Mouse (Mus musculus) adrenal gland, postnatal 10 days (tissue): ENCODE measurements around the gene Crim1. TPM values are rescaled to one million over a fixed set of nuclear protein-coding genes. Genes with fewer than 3 reads are reported as not detected.

Experiments
- DNase-seq: peaks from one replicate; pipeline ENCODE4 v3.0.0; 2021; ENCODE audit warnings: mixed read lengths
- total RNA-seq, 2 experiments: library from RNA; stranded (reverse); gene quantifications; 2 replicates each; pipeline ENCODE4 v1.2.3; 2021

Gene Crim1
- total RNA-seq, 2 experiments from 2014 or later: 28.1 to 31.4 TPM

DNA sequence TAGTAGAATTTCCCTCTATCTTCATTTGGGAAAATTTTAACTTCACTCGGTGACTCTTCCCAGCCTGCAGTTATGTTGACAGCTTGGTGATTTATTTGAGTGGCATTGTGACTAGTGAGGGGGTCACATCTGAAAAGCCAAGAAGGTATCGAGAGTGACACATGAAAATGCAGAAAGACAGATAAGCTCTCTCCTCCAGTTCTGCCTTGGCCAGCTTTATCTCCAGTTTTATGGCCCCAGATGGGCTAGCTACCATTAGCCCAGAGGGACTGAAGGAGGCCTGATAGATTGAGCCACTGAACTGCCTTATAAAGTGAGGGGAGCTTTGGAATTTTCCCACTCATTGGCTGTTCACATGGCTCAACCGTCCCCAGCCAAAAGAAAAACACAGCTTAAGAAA lies 128.2 kb downstream of the Crim1 start:
- no peak for DNase-seq

- no peak for DNase-seq
Measured at GRCm38 (mm10) chr17:78331438-78331837, 131.4 kb downstream of the Crim1 start.

DNA sequence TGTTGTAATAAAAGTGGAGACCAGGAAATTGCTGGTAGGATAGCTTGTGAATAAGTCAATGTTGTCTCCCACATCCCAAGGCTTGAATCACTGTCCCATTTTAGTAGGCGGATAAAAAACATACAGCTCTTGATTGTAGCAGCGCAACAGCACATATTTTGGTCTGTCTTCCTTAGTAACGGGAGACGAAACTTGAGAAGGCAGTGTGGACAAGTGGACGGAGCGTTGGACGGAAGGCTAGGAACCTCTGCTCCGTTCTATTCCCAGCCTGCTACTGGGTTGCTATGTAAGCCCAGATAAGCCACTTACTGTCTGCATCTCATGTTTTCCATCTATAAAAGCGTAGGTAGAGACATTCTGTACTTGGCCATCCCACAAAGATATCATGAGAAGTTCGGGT lies 133.2 kb downstream of the Crim1 start:
- no peak for DNase-seq

DNA sequence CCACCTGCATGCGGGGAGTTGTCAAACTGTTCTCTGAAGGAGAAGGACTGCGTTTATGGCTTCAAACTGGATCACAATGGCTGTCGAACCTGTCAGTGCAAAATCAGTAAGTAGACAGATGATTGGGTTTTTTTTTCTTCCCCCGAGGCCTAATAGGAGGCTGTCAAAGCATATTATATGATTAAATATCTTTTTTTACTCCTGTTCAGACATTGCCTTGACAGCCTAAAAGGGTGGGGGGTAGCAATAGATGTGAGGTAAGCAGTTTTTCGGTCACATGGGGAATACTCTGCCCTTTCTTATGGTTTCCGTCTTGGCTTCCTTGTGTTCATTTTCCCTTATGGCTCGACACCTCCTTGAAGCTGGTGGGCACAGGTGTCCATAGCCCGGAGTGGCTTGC lies 135.2 kb downstream of the Crim1 start:
- DNase-seq: no peak

GRCm38 (mm10) chr17:78343688-78344087 lies 143.6 kb downstream of the Crim1 start:
- no peak for DNase-seq

GRCm38 (mm10) chr17:78347111-78347801 lies 147.2 kb downstream of the Crim1 start:
- DNase-seq: no peak

DNA sequence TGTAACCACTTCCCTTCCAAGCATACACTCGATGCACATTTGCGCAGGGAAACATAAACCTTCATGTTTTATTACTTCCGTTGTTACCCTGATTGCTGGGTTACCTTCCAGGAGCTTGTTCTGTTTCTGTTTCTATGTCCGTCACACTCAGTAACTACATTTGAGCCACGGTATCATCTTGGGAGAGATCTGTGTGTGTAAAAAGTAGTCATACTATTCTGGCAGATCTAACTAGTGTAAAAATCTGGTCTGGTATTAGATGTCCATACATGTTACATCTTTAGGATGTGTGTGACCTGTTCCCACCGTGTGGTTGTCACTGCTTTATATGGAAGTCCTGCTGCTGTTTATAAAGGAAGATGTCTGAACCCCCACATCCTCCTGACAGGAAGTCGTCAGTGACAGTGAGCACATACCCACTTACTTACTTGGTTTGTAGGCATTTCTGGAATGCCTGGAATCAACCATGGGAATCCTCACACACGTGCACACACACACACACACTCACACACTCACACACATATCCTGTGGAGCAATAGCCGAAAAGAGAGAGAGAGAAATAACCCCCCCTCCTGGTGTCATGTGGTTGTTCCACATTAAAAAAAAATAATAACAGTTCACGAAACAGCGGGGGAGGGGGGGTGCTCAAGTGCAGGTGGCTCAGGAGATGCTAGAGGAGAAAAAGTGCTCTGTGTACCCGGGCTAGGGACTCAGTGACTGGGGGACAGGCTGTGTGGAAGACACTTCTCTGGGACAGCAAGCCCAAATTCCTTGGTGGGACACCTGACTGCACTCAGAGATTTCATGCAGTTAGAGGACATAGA lies 151.8 kb downstream of the Crim1 start:
- DNase-seq: no peak

GRCm38 (mm10) chr17:78352500-78352855 lies 152.4 kb downstream of the Crim1 start:
- DNase-seq: no peak

DNA sequence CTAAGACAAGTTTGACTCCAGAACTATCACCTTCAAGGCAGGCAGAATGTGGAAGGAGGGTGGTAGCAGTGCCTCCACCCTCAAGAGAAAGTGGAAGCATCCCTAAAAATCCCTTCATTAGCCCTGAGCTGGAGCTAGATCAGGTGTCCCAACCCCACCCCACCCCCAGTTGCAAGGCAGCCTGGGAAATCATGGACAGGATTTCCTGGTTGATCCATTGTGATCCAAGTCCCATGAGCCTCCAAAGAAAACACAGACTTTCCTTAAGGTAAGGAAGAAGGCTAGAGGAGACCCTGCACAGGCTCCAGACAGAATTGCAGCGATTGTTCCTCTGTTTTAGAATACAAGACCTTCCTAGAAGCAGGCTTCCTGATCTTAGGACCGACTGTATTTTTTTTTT lies 154.4 kb downstream of the Crim1 start:
- no peak for DNase-seq

- DNase-seq: no peak
Measured at GRCm38 (mm10) chr17:78354871-78355270, 154.8 kb downstream of the Crim1 start.

GRCm38 (mm10) chr17:78355611-78356010 lies 155.6 kb downstream of the Crim1 start:
- DNase-seq: peak; percentile 39

DNA sequence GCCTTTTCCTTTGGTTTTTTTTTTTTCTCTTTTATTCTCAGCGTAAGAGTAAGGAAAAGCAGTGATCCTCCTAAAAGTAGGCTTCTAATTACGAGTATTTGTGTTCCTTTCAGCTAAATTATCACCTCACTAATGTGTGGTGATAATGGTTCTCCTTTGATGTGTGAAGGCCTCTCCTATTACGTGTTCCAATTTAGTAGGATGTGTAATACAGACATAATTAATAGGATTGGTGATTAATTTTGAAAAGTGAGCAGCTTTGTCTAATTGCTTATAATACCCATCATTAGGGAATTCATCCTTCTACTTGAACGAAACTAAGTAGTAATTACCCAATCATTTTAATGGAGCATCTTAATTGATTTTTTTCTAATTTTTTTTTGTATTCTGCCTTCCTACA lies 157.7 kb downstream of the Crim1 start:
- DNase-seq: no peak

DNA sequence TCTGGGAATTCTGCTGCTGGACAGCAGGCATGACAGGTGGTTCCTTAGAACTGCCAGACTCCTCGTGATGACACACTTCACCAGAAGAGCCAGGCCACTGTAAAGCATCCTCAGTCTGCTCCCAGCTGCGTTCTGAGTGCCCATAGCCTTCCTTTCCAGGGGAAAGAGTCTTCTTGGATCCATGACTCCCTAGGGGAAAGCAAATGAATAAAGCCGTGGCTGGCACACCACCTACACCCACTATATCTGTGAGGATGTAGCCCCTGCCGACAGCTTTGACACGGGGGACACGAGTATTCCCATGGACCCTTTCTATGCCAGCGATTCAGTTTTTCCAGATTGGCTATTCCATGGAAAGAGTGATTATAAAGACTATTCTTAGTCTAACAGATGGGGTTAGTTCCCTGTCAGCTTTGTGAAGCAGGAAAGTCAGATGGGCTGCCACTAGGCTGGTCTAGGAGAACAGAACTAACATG lies 158.2 kb downstream of the Crim1 start:
- no peak for DNase-seq

GRCm38 (mm10) chr17:78361939-78362728 lies 162.1 kb downstream of the Crim1 start:
- peak; percentile 46 for DNase-seq

DNA sequence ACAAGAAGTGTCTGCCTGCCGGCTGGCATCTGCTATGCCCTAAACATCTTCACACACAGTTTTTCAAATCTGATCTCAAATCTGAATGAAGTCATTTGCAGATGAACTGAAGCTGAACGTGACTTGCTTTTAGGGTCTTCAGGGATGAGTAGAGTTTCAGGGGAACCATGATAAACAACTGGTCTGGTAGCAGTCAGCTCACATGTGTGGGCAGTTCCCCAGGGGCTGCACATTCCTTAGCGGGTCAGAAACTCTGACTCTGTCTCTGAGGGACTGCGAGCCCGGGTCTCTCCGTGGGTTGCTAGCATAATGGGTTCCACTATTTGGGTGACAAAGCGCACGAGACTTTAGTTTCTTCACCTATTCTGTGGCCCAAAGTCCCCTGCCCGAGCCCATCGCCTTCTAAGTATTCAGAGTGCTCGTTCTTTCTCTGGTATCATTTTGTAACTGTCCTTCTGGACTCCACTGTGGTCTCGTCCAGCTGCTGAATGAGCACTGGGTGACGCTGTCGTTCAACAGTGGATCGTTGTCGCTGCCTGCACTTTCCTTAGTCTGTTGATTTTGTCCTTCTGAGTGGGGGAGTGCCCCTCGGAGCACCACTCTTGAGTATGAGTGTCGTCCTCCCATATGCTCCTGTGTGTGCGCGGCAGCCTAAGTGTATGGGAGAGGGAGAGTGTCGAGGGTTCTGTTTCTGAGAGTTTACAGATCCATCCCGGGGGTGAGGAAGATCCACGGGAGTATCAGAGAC lies 164.7 kb downstream of the Crim1 start:
- no peak for DNase-seq

- DNase-seq: no peak
Measured at GRCm38 (mm10) chr17:78366070-78366469, 166.0 kb downstream of the Crim1 start.

DNA sequence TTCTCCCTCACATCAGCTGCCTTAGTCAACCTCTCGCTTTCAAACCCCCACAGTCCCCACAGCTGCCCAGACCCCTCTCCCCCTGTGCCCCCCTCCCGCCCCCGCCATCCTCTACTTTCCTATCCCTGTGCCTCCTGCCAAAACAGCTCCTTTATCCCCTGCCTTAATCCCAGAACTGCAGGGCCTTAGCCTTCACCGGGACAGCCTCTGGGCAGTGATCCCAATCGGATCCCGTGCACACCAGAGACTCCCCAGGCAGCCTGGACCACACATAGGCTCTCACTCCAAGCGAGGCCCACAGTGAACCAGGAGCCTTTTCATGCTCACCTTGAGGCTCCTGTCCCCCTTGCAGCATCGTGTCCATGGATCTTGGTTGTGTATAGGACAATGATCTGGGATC lies 168.4 kb downstream of the Crim1 start:
- no peak for DNase-seq

DNA sequence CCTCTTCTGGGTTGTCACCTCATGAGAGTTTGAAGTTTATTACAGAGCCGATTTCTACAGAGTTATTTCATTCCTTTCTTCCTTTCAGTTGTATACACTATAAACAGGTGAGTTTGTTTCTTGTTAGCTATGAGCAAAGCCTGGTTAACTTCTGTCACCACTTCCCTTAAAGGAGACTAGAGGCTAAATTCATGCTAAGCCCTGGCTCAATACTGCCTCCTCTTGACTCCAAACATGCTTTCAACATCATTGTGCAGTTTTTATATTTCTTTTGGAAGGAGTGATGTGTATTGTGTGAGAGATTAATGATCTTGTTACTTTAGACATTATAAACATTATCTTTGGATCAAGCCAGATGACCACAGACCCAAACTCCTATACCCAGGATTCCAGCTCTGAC lies 170.4 kb downstream of the Crim1 start:
- no peak for DNase-seq

- DNase-seq: no peak
Measured at GRCm38 (mm10) chr17:78373174-78373573, 173.1 kb downstream of the Crim1 start.

DNA sequence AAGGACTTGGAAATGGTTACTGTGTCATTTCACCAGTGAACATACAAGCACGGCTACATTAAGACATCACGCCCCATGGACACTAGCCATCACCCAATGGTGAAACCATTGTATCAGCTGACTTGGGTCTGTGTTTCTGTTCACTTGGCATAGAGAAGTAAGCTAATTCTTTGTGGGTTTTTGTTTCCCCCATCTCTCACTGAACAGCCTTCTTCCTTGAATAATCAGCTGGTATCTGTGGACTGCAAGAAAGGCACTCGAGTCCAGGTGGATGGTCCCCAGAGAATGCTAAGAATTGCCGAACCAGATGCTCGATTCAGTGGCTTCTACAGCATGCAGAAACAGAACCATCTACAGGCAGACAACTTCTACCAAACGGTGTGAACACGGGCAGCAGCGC lies 173.8 kb downstream of the Crim1 start:
- no peak for DNase-seq

GRCm38 (mm10) chr17:78374756-78375155 lies 174.7 kb downstream of the Crim1 start:
- no peak for DNase-seq

DNA sequence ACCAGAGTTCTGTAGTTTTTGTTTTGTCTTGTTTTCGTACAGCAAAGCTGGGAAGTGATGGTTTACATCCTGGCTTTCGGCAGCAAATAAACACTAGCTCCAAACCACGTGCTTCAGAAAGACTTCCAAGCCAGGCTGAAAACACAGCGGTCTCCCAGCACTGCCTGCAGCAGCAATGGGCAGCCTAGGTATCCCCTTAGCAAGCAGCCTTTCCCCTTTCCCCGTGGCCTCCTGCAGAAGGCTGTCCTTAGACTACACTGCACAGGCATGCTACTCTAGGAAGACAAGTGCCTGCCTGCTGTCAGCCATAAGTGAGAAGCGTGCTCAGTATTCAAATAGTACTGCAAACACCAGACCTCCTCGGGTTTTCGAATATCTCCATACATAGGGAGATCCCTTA lies 176.5 kb downstream of the Crim1 start:
- no peak for DNase-seq
